Mouse (Mus musculus): ENCODE results near the gene Eif2b3. TPM values are rescaled to one million over a fixed set of nuclear protein-coding genes. Genes with fewer than 3 reads are reported as not detected.

The Eif2b3 gene
- polyA plus RNA-seq, 1 experiment from 2014 or later: 48.9 TPM

DNA sequence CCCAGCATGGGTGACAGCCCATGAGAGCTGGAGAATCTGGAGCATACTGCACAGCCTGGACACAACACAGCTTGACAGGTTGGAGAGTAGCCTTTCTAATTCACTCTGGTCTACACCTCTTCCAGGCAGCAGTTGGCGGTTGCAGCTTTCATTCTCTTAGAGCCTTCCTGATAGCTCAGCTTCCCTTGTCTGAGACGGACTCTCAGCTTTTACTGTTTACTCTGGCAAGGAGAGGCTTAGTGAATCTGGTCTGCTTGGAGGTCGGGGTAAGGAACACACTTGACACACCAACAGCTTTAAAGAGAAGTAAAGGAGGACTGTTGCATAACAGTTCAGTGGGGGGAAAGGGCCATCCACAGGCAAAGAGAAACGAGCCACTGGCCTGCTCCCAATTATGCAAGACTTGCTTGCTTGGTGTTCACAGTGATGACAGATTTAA lies 22.1 kb downstream of the Eif2b3 start:
- Histone ChIP-seq H3K9ac (ENCODE audit: low read depth, low read length) (no peak overlapping the region), H3K27me3 (ENCODE audit: control insufficient read depth, insufficient read depth, low read depth, low read length) (no peaks in the 10 kb centered on the region), H3K27ac (ENCODE audit: low read length) (peak overlapping the region; percentile 42; the same call in 1 of the 2 replicates), H3K9me3 (replicated peaks; ENCODE audit: control insufficient read depth, low read length, poor library complexity, severe bottlenecking) (no peaks in the 10 kb centered on the region), H3K4me2 (ENCODE audit: low read length) (no peak overlapping the region), H3K4me1 (ENCODE audit: control insufficient read depth, insufficient read depth, low read length) (peaks cover 14% of the 10 kb centered on the region), H3K36me3 (ENCODE audit: control insufficient read depth, insufficient read depth, low read length) (no peaks in the 10 kb centered on the region), H3K4me3 (ENCODE audit: low read depth, low read length) (no peak overlapping the region)
- WGBS: 52% methylated on average over 4 of the region's 4 CpGs
- ATAC-seq: no peak

GRCm38 (mm10) chr4:117048836-117049235 lies 29.6 kb downstream of the Eif2b3 start:
- H3K9me3 ChIP-seq (replicated peaks; ENCODE audit: control insufficient read depth, low read length, poor library complexity, severe bottlenecking): no peaks in the 10 kb centered on the region
- H3K36me3 ChIP-seq (ENCODE audit: control insufficient read depth, insufficient read depth, low read length): peaks cover 5% of the 10 kb centered on the region; the same call in 1 of the 2 replicates
- no peak overlapping the region for H3K4me2 ChIP-seq (ENCODE audit: low read length)
- H3K27me3 ChIP-seq (ENCODE audit: control insufficient read depth, insufficient read depth, low read depth, low read length): no peaks in the 10 kb centered on the region
- no peak overlapping the region for H3K27ac ChIP-seq (ENCODE audit: low read length)
- no peaks in the 10 kb centered on the region for H3K4me1 ChIP-seq (ENCODE audit: control insufficient read depth, insufficient read depth, low read length)
- no peak for ATAC-seq
- H3K9ac ChIP-seq (ENCODE audit: low read depth, low read length): no peak overlapping the region
- H3K4me3 ChIP-seq (ENCODE audit: low read depth, low read length): no peak overlapping the region
- 75% methylated on average over 3 of the region's 3 CpGs for WGBS

- H3K36me3 ChIP-seq (ENCODE audit: control insufficient read depth, insufficient read depth, low read length): peaks cover 6% of the 10 kb centered on the region; the same call in 1 of the 2 replicates
- ATAC-seq: no peak
Measured at GRCm38 (mm10) chr4:117049485-117049884, 30.3 kb downstream of the Eif2b3 start.

GRCm38 (mm10) chr4:117052626-117053025 lies 33.4 kb downstream of the Eif2b3 start:
- Histone ChIP-seq H3K4me2 (ENCODE audit: low read length) (no peak overlapping the region), H3K9ac (ENCODE audit: low read depth, low read length) (no peak overlapping the region), H3K4me3 (ENCODE audit: low read depth, low read length) (no peak overlapping the region), H3K27ac (ENCODE audit: low read length) (no peak overlapping the region), H3K36me3 (ENCODE audit: control insufficient read depth, insufficient read depth, low read length) (peaks cover 6% of the 10 kb centered on the region; the same call in 1 of the 2 replicates), H3K9me3 (replicated peaks; ENCODE audit: control insufficient read depth, low read length, poor library complexity, severe bottlenecking) (no peaks in the 10 kb centered on the region), H3K27me3 (ENCODE audit: control insufficient read depth, insufficient read depth, low read depth, low read length) (no peaks in the 10 kb centered on the region), H3K4me1 (ENCODE audit: control insufficient read depth, insufficient read depth, low read length) (no peaks in the 10 kb centered on the region)
- ATAC-seq: no peak
- 64% methylated on average over 4 of the region's 4 CpGs for WGBS

More at GRCm38 (mm10) chr4:117049485-117049884, 30.3 kb downstream of the Eif2b3 start:
- no peaks in the 10 kb centered on the region for H3K9me3 ChIP-seq (replicated peaks; ENCODE audit: control insufficient read depth, low read length, poor library complexity, severe bottlenecking)
- no peak overlapping the region for H3K4me2 ChIP-seq (ENCODE audit: low read length)
- 96% methylated on average over 1 of the region's 1 CpGs for WGBS
- H3K4me3 ChIP-seq (ENCODE audit: low read depth, low read length): no peak overlapping the region
- no peak overlapping the region for H3K27ac ChIP-seq (ENCODE audit: low read length)
- no peaks in the 10 kb centered on the region for H3K4me1 ChIP-seq (ENCODE audit: control insufficient read depth, insufficient read depth, low read length)
- H3K9ac ChIP-seq (ENCODE audit: low read depth, low read length): no peak overlapping the region
- no peaks in the 10 kb centered on the region for H3K27me3 ChIP-seq (ENCODE audit: control insufficient read depth, insufficient read depth, low read depth, low read length)

- Histone ChIP-seq H3K9me3 (replicated peaks; ENCODE audit: control insufficient read depth, low read length, poor library complexity, severe bottlenecking) (no peaks in the 10 kb centered on the region), H3K4me2 (ENCODE audit: low read length) (no peak overlapping the region), H3K4me1 (ENCODE audit: control insufficient read depth, insufficient read depth, low read length) (no peaks in the 10 kb centered on the region), H3K27ac (ENCODE audit: low read length) (no peak overlapping the region), H3K36me3 (ENCODE audit: control insufficient read depth, insufficient read depth, low read length) (peaks cover 6% of the 10 kb centered on the region; the same call in 1 of the 2 replicates), H3K27me3 (ENCODE audit: control insufficient read depth, insufficient read depth, low read depth, low read length) (no peaks in the 10 kb centered on the region), H3K4me3 (ENCODE audit: low read depth, low read length) (no peak overlapping the region), H3K9ac (ENCODE audit: low read depth, low read length) (no peak overlapping the region)
- WGBS: 61% methylated on average over 4 of the region's 4 CpGs
- ATAC-seq: no peak
Measured at GRCm38 (mm10) chr4:117053956-117054355, 34.8 kb downstream of the Eif2b3 start.

DNA sequence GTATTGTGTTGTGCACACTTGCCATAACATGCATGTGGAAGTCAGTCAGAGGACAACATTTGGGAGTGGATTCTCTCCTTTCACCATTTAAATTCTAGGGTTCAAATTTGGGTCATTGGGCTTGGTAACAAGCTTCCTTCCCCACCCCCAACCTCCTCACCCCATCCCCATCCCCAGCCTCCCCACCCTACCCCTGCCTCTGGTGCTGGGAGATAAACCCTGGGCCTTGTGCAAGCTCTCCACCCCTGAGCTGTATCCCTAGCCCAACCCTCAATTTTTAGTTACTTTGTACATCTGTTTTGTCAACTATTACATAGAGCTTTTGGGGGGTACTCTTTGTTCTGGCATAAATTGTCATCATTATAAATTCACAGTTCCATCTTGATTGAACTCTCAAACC lies 36.9 kb downstream of the Eif2b3 start:
- no peak overlapping the region for H3K9ac ChIP-seq (ENCODE audit: low read depth, low read length)
- H3K27me3 ChIP-seq (ENCODE audit: control insufficient read depth, insufficient read depth, low read depth, low read length): peaks cover 9% of the 10 kb centered on the region; the same call in 1 of the 2 replicates
- 0 out of 2 replicates have a peak, but pooled peaks cover 4% of the 10 kb centered on the region for H3K36me3 ChIP-seq (ENCODE audit: control insufficient read depth, insufficient read depth, low read length)
- no peak overlapping the region for H3K4me3 ChIP-seq (ENCODE audit: low read depth, low read length)
- H3K9me3 ChIP-seq (replicated peaks; ENCODE audit: control insufficient read depth, low read length, poor library complexity, severe bottlenecking): no peaks in the 10 kb centered on the region
- H3K27ac ChIP-seq (ENCODE audit: low read length): no peak overlapping the region
- H3K4me2 ChIP-seq (ENCODE audit: low read length): no peak overlapping the region
- no peak for ATAC-seq
- H3K4me1 ChIP-seq (ENCODE audit: control insufficient read depth, insufficient read depth, low read length): no peaks in the 10 kb centered on the region

DNA sequence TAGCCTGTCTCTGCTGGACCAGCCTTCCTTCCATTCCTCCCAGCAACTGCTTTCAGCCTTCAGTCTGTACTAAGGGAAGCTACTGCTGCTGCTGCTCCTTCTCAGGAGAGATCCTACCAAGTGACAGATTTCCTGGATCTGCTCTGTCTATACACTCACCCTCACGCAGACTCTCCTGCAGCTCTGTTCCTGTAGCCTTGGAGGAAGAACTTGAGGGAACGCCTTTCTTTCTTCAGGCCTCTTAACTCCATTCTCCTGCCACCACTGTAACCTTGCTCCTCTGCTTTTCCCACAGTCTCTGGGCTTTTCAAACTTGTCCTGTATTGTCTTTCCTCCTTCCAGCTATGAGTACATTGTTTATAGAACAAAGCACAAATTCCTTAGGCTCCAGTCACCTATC lies 37.3 kb downstream of the Eif2b3 start:
- ATAC-seq: no peak
- Histone ChIP-seq H3K27ac (ENCODE audit: low read length) (no peak overlapping the region), H3K4me1 (ENCODE audit: control insufficient read depth, insufficient read depth, low read length) (no peaks in the 10 kb centered on the region), H3K36me3 (ENCODE audit: control insufficient read depth, insufficient read depth, low read length) (0 out of 2 replicates have a peak, but pooled peaks cover 6% of the 10 kb centered on the region), H3K9ac (ENCODE audit: low read depth, low read length) (no peak overlapping the region), H3K4me3 (ENCODE audit: low read depth, low read length) (no peak overlapping the region), H3K4me2 (ENCODE audit: low read length) (no peak overlapping the region), H3K27me3 (ENCODE audit: control insufficient read depth, insufficient read depth, low read depth, low read length) (peaks cover 9% of the 10 kb centered on the region; the same call in 1 of the 2 replicates), H3K9me3 (replicated peaks; ENCODE audit: control insufficient read depth, low read length, poor library complexity, severe bottlenecking) (no peaks in the 10 kb centered on the region)
- WGBS: 89% methylated on average over 2 of the region's 2 CpGs

DNA sequence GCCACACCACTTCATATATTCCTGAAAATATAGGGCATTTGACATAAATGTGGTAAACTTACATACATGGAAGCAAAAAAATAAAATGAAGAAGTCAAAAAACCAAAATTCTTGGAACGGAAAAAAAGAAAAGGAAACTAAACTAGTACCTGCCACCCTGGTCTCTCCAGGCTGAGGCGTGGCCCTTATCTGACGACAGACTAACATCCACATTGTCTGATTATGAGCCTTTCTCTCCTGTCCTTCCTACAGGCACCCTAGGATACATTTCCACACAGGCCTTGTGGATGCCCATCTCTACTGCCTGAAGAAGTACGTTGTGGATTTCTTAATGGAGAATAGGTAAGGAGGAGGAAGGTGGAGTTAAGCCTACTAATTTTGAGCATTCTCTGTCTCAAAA lies 39.3 kb downstream of the Eif2b3 start:
- WGBS: 83% methylated on average over 4 of the region's 4 CpGs
- no peaks in the 10 kb centered on the region for H3K4me1 ChIP-seq (ENCODE audit: control insufficient read depth, insufficient read depth, low read length)
- no peak overlapping the region for H3K27ac ChIP-seq (ENCODE audit: low read length)
- peaks cover 9% of the 10 kb centered on the region; the same call in 1 of the 2 replicates for H3K27me3 ChIP-seq (ENCODE audit: control insufficient read depth, insufficient read depth, low read depth, low read length)
- H3K9ac ChIP-seq (ENCODE audit: low read depth, low read length): no peak overlapping the region
- H3K4me2 ChIP-seq (ENCODE audit: low read length): no peak overlapping the region
- no peak for ATAC-seq
- H3K36me3 ChIP-seq (ENCODE audit: control insufficient read depth, insufficient read depth, low read length): 0 out of 2 replicates have a peak, but pooled peaks cover 6% of the 10 kb centered on the region
- no peaks in the 10 kb centered on the region for H3K9me3 ChIP-seq (replicated peaks; ENCODE audit: control insufficient read depth, low read length, poor library complexity, severe bottlenecking)
- no peak overlapping the region for H3K4me3 ChIP-seq (ENCODE audit: low read depth, low read length)

DNA sequence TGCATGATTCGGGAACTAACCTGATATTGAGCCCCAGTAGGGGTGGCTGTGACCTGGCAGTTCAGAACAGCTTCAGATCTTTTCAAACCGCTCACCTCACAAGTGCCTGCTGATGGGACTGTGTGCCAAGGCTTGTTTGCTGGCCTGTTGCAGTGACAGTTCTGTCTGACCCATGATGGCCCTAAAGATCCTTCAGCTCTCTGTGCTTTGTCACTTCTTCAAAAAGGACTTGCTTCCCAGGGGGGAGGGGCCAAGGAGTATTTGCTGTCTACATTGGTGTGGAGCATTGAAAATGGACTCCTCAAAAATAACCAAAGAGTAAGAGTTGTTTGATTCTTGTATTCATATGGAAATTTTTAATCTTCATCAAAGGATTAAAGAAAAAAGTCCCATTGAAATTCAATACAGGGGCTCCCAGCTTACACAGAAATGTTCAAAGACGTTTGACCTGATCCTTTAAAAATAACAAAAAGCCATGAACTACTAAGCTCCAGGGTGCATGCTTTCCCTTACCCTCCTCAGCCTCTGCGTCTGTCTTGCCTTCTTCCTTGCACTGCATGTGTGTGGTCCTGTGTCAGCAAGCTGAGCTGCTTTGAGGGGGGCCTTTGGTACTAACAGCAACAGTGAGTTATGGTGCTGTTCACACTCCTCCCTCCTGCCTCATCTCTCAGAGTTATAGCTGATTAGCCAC lies 43.6 kb downstream of the Eif2b3 start:
- H3K9me3 ChIP-seq (replicated peaks; ENCODE audit: control insufficient read depth, low read length, poor library complexity, severe bottlenecking): no peaks in the 10 kb centered on the region
- H3K4me2 ChIP-seq (ENCODE audit: low read length): no peak overlapping the region
- ATAC-seq: no peak
- peaks cover 22% of the 10 kb centered on the region for H3K27me3 ChIP-seq (ENCODE audit: control insufficient read depth, insufficient read depth, low read depth, low read length)
- WGBS: 9% methylated on average over 4 of the region's 4 CpGs
- no peak overlapping the region for H3K27ac ChIP-seq (ENCODE audit: low read length)
- H3K4me3 ChIP-seq (ENCODE audit: low read depth, low read length): no peak overlapping the region
- H3K4me1 ChIP-seq (ENCODE audit: control insufficient read depth, insufficient read depth, low read length): no peaks in the 10 kb centered on the region
- H3K9ac ChIP-seq (ENCODE audit: low read depth, low read length): no peak overlapping the region
- H3K36me3 ChIP-seq (ENCODE audit: control insufficient read depth, insufficient read depth, low read length): peaks cover 22% of the 10 kb centered on the region

Data from midbrain, embryonic 16.5 days (tissue).